Mouse (Mus musculus): ENCODE data around the gene Krt84.

DNA sequence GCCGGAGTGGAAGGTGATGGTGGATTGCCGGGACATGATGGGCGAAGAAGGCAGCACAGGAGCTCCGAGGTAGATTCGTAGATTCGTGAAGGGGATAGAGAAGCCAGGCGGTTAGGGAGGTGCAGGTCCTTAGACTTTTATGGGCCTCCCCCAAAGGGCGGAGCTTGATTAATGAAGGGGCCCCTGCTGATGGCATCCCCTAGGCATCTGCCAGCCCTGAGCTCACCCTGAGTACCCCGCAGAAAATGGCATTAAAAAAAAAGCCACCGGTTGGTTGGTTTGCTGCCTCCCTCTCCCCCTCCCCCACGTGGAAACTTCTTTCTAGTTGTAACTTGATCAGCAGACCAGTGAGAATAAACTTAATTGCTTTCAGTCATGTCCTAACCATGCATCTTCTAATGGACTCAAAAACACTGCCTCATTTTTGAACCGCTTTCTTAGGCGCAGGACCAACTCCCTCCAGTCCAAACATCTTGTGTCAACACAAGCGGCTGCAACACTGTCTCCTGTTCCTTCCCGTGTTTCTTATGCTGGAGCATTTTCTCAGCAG lies 41.3 kb upstream of the Krt84 start, which contains the start of gene Krt75:
- no peak for TF ChIP-seq CTCF (IDR thresholded peaks at IDR 0.05; ENCODE audit: insufficient read depth, low read depth, low read length)
- TF ChIP-seq POLR2A (IDR thresholded peaks at IDR 0.05; ENCODE audit: insufficient read depth, low read depth, low read length), result no peak
